Mouse (Mus musculus) gastrocnemius, adult 8-10 months (tissue): ENCODE results near the gene Impg1. TPM values are rescaled to one million over a fixed set of nuclear protein-coding genes. Genes with fewer than 3 reads are reported as not detected.

ENCODE experiments used
- DNase-seq, 2 experiments: peaks; one replicate each; pipeline ENCODE4 v3.0.0; 2022; ENCODE audit warnings: low spot score in 2 of 2
- total RNA-seq, 4 experiments: library from RNA; stranded (reverse); gene quantifications; 2 replicates each; pipeline ENCODE4 v1.2.4; 2022

Gene Impg1
- total RNA-seq, result not detected

DNA sequence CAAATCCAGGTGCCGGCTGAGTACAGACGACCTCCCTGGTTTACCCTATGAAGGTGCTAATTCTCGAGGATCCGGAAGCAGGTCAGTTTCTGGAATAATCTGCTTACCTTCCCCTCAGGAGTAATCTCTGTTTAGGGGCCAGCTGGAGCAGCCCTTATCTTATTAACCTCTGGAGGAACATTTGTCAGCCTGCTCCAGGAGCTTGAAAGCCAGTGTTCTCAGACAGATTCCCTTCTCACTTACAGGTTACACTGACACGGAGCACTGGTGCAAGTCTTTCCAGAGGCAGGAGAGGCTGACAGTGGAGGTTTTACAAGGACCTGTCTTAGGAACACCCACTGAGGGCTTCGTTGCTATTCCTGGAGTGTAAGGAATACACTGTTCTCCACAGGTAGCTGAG is at the start of gene Impg1:
Gene Impg1 (minus strand): TSS at position 101 of the 400 bp plus-strand sequence.
- no peak for DNase-seq

DNA sequence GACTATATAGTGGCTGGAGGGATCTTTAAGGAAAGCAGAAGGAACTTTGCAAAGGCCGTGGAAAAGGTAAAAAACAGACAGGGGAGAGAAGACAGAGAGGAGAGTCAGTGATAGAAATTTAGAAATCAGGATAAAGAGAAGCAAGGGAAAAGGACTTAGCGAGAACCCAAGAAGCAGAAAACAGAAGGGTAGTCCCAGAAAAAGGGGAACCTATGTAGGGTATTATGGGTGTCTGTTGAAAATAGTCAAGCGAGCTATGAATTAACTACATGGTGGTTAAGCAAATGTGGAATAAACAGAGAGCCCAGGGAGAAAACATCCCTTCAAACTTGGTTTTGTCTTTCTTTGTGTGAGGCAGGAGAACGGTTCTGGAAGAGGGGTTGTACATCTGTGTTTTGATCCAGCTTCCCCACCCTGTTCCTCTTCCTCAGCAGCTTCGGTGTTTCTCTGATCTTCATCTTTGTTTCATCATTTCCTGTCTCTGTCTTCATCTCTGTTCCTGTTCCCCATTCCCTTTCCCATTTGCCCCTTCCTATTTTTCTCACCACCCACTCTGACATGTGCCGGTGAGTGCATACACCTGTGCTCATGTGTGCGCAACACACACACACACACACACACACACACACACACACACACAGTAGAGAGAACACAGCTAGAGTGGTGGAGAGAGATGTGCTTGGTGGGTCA is 44.3 kb upstream of the Impg1 start:
- no peak for DNase-seq

DNA sequence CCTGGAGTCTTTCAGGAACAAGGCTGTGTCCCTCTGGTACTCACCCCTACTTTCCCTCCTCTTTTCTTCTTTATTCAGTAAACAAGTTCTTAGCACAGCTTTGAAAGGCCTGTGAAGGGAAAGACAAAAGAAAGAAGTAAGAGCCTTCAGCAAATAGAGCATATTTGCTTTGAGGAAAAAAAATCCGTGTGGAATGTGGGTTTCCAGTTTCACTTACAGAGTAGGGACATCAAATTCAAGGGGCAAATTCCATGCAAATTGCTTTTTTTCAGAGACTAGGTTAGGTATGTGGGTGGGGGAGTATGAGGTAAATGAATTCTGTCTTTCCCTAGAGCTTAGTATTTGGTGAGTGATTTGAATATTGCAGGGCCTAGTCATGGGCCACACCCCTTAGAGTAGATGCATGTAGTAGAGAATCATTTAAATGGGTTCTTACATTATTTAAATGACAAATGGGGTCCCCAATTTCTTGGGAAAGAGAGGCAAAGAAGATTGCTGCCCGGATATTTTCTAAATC is 39.3 kb upstream of the Impg1 start:
- DNase-seq, result no peak

DNA sequence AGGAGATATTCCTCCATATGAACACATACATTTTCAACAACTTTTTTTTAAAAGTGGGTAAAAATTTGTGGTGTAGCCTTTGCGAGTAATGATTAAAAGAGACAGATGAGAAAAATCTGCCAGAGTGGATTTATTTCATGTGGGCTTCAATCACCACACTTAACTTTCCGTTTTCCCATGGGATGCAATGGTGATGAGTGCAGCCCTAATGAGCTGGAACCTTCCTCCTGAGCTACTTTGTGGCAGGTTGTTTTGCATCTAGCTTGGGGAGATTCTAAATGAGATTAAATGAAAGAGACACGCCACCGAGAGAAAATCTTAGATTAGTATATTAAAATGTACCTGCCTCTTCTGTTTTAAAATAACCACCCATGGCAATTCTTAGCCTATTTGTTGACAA is 26.3 kb upstream of the Impg1 start:
- DNase-seq, result no peak

DNA sequence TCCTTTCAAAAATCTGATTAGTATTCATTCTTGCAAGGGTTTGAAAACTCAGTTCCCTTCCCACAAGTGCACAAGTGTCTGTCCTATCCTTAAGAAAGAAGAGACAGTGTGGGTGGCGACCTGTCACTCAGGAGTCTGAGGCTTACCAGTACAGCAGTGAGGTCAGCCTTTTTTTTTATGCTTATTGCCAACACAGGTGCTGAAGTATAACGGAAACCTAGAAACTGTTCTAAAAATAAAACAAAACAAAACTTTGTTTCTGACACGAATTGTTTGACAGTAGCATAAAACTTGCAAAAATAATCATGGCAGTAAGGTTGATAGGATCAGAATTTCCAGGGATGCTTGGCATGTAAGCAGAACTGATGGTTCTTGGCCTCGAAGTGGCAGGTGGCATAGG is 4.9 kb downstream of the Impg1 start:
- no peak for DNase-seq

DNA sequence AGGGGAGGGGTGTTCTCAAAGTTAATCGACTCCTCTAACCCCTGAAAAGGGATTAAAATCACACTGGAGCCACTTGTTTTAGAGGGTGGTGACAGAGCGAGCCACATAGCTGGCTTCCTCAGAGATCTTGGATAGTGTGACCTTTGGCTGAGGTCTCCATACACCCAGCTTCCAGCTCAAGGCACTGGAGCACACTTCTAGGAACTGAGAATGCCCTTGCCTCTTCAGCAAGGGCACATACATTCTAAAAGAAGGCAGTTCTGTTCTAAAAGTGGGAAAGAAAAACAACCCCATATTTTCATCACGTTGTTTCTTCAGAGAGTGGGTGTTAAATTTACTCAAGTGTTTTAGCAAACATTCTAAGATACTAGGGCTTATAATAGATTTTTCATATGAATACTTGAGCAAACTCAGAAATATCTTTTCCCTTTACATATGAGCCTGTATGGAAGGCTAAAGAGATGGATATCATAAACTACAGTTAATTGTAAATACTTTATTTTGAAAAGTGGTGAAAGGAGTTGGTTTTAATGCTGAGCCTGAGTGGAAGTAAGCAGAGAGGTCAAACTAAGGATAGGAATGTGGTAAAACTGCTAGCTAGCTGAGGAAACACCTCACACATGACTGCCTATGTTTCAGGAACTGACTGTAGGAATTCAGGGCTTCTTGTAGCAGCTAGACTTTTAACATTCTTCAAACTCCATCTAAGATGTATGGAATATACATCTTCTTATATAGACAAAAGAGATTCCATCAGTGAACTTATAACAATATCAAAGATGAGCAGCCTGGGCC is 14.6 kb downstream of the Impg1 start:
- DNase-seq, result no peak

DNA sequence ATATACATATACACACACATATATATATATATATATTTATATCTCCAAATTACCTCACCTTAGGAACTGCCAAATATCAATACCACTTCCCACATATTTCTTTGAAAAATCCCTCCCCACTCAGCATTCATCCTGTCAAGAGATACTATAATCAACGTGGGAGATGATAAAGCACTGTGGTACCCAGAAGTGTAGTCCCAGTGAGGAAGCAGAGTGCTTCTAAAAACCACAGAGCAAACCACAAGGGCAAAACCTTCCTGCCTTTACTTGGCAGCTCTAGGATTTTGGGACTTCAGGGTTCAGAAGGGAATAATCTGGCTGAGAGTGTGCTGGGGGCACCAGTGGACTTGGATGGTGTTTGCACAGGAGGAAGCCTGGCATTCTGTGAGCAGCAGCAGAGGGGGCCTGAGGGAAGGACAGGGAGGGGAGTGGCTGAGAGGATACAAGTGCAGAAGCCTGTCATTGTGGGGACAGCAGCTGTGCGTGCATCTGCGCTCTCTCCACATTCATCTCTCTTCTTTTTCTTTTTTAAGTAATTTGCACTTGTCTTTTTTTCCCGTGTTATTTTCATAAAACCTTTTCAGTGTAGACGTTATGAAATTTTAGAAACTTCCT is 24.1 kb downstream of the Impg1 start:
- no peak for DNase-seq

DNA sequence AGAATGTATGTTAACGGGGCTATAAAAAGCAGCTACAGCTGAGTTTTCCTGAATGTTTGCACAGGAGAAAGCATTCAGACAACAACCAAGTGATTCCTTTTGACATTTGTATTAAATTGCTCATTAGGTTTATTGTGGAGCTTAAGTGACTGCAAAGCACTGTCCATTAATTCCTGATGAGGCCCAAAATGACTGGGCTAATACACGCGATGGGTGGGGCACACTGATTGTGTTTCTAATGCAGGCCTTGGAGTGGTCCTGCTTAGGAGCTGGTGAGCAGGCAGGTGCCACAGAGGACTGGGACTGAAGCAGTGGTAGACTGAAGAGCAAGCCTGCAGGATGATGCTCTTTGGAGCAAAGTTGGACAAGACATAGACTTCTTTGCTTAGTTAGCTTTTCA is 73.9 kb downstream of the Impg1 start:
- no peak for DNase-seq

DNA sequence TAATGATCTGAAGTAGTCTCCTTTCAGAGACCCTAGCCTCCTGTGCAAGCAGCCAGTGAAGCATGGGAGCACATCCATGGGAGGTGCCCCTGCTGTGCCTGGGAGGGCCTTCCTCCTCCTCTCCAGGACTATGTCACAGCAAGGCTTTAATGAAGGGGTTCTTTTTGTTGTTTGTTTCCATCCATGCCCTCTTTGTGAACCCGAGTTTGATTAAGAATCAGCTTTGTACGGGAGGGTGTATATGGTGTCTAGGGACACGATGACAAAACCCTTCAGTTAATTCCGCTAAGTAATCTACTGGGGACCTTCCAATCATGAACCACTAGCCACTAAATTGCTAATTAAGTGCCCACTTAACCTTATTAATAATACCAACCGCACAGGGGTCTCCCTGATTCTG is 74.3 kb downstream of the Impg1 start:
- DNase-seq, result no peak

DNA sequence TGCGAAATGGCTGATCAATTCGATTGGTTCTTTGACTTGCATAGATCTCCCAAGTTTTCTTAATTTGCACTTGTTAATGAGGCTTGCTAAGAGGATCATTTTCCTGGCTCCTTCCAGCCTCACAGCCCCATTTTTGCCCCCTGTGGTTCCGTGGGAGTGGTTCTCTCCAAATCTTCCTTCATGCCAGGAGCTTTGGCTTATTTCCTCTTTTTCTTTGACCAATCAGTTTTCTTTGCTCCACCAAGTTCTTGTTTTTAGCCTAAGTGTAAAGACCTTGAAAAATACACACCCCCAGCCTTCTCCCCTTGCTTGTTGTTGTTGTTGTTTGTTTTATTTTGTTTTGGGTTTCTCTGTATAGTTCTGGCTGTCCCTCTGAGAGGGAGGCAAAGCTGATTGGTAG is 77.4 kb downstream of the Impg1 start:
- DNase-seq, result no peak

DNA sequence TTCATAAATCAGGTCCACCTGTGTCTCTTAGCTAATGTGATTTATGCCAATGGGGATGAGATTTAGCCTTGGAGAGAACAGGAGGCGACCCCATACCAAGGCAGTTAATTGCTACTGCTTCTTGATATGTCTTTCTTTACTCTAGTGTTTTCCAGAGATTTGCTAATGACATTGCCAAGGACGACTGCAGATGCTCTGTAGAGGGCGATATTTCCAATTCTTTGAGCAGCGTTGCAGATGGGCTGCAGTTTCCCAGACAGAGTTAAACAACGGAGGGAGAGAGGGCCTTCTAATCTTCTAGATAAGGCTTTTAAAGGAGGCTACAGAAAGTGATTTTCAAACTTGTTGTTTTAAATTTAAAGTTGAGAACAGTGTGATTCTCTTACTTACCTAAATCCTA is 78.8 kb downstream of the Impg1 start:
- no peak for DNase-seq

DNA sequence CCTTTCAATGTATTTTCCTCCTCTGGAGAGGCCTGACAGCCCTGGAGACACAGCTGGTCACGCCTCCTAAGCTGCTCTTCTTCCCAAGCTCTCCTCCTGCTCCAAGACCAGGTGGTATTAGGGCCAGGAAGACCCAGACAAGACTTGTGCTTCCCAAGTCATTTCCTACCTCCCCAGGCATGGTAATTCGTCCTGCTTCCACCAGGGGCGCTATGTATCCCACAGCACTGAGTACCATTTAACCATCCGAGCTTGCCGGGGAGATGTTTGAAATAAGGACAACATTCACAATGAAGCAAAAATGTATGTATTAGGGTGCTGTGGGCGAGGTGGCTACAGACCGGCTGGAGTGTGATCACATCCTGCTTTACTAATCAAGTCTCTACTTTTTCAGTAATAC is 79.3 kb downstream of the Impg1 start:
- no peak for DNase-seq

DNA sequence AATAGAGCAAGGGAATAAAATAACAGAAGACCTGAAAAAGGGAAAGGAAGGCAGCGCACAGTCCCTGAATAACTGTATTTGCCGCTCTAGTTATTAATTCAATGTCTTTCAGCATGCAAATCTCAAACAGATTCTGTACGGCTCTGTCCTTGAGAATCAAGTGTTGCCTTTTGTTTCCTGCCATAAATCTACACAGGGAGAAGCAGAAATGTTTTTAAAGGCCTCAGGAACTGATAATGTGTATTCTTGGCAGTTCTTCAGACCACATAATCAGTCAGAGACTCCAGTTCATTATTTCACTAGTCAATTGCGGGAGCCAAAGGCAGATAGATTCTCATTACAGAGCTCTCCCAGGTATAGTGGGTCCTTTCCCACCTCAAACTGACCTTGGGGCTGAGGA is 82.6 kb downstream of the Impg1 start:
- no peak for DNase-seq

DNA sequence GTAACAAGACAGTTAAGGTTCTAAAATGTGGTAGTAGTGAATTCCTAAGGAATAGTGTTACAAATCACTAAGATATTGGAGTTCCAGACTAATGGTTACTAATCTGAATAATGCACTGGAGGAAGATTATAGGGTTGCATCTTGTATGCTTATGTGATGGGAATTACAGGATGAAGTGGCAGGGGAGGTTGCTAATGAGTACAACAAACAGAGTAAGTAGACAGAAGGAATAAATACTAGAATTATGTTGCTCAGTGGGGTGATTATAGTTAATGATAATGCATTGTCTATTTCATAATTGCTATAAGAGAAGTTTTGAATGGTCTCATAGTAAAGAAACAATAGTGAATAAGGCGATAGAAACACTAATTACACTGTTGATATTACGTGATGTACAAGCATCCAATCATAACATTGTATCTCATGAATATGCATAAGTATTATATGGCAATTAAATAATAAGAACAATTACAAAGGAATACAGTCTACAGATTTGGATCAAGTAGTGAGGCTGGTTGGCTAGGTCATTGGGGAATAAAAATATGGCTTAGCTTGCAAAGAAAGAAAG is 85.1 kb downstream of the Impg1 start:
- no peak for DNase-seq

DNA sequence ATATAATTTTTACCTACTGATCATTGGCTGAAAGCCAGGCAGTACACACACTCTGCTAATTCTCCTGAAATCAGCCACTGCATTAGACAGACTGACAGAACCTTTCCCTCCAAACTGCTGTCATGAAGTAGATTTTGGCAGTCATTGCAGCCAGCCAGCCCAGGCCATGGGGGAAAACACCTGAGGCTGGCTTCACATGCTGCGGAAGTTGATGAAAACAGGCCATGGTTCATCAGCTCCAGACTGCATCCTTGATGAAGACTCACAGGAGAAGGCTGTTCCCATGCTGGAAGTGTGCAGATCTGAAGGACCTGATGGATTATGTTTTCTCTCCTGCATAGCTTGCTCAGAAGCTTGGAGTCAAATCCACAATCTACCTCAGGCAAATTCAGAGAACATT is 91.2 kb downstream of the Impg1 start:
- DNase-seq, result no peak

DNA sequence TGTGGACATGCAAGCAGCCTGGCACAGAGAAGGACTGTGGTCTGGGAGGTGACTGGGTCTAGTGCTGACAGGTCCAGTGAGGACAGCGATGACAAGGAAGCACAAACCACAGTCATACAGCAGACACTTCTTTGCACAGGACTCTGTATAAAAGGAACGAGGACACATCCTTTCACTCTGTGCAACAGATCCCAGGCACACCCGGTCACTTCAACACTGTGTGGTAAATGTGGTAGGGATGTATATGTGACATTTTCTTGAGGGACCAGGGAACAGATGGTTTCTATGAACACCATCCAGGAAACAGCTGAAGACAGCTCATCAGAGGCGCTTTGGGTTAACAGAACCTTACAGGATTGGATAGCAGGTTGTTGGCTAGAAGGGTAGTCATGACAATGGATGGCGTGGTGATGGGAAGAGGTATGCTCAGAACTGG is 92.0 kb downstream of the Impg1 start:
- DNase-seq, result no peak

DNA sequence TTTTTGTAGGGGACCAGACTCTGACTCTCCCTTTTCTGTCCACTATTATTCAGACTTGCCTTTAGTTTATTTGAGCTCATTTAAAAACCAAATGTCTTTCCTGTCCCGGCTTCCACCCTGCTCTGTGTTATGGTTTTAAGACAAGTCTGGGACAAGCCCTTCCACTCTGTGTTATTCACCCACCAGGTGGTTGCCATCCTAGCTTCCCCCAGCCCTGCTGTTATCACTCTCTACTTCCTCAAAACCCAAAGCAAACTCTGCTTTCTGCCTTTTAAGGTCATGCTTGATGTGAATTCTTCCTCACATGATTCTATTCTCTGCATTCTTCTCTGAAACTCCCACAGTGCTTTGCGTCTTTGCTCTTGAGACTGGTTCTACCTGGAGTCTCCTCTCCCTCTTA is 96.6 kb downstream of the Impg1 start:
- no peak for DNase-seq

DNA sequence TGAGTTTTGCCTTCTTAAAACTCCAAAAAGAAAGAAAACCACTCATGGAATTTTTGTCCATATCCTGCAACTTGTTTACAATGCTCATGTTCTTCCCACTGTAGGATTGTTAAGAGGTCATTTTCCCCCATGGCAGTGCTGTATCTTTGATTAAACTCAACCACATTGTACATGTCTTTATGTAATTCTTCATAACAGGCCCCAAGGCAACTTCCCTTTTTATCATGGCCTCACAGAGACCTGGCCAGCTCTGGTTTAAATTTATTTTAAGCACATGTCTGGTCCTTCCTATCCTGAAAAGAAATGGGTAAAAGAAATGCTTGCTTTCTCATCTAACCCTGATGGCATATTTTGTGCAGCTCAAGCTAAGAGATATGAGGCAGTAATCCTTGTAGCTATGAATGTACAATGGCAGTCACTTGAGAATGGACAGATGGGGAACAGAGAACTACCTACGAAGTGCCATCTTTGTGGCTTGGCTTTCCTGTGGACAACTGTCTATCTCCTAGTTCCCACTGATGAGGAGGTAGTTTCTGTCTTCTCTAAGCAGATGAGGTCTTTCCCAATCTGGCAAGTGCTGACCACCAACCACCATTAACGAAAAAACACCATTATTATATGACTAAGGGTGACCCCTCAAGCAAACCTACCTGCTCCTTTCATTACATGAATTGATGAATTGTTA is 97.6 kb downstream of the Impg1 start:
- DNase-seq, result no peak

DNA sequence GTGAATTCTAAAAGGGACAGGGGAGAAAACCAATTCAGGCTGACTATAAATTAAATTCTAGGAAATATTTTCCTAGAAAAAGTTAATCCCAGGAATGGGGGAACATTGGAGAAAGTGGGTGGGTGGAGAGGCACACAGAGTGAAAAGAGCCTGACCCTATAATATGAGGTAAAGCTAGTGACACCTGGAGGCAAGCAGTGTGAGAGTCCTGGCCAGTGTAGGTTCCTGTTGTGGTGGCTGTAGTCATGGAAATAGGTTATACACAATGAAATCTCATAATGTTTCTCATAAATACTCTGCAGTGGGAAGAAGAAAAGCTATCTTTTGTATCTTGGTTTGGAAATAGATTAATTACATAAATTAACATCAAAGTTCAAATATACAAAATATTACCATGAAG is 105.2 kb downstream of the Impg1 start:
- DNase-seq, result no peak

DNA sequence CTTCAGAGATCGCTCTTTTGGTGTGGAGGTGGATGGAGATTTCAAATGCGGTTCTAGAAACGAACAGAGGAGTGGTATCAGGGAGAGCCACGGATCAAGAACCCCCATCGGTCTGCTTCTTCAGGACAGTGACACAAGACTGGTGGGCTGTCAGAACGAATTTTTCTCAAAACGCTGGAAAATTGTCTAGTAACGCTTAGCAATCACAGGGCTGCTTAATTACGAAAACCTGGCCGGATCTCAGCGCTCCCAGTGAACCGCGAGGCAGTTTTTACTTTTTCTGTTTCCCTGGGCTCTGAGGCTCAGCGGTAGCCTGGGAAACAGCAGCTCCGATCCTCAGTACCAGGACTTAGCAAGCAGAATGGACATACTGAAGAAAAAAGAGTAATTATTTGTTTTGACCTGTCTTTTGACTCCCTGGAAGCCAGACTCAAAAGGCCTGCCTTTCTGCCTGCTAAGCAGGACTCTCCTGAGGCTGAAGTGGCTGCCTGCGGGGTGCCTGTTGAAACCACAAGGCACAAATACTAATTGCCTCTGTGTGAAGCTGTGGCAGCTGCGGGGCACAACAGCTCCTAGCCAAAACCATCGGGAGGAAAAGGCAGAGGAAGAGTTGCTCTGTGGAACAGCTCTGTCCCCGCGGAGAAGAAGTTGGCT is 113.5 kb downstream of the Impg1 start:
- DNase-seq, result no peak

DNA sequence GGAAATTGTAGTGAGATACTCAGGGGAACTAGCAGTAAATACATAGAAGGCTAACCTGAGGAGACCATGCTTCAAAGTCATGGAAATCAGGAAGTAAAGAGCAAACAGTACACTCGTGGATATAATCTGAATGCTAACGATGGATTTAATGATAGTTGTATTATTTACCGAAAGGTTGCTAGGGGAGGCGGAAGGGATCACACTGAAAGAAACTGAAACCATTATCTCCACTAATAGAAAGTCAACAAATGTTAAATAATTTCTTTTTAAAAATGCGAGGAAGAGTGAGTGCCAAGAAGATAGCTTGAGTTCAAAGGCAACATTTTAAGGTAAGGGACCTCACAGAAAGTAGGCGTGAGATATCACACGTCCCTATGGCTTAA is 114.0 kb downstream of the Impg1 start:
- DNase-seq, result no peak
